ENCODE assay signal across 12 mouse cellular contexts in the genomic region with DNA sequence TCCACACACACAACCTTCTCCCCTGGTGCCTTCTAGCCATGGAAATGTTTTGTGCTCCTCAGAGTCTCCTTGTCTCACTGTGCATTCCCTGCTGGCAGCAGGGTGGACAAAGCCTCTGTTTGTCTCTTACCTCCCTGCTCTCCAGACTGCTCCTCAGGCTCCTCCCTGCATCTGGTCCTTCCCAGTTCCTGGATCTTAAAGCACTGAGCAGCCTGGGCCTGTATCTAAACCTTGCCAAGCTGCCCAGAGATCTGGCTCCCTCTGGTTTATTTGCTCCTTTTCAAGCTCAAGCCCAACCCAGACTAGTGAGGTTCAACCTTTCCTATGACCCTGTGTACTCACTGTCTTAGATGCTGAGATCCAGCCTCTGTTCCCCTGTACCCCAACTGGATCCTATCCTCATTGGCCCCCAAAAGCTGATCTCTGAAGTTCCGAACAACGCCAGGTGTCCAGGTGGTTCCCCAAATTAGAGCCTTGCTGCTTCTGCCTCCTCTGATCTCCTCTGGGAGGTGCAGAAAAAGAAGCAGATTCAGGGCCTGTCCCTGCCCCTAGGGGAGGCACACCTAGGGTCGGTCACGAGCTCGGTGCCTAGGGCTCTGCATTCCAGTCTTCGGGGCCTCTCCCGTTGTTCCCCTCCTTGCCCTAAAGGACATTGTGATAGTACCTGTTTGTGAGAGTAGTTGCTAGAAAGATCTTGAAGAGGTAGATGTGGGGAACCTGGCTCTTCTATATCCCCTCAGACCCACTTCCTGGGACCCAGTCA.
DNase-seq lines count a peak whose midpoint lies in the region; ATAC-seq lines count a peak whose summit lies in the region.
"Had no signal": no experiment of that assay in that cellular context is flagged by ENCODE, and none has a peak within 500 bp of the region (broad histone marks: within the 10 kb centered on the region; RNA-seq: fewer than 3 reads in every experiment).

No protein-coding gene starts in this region.

- H3K9ac ChIP-seq in heart, embryonic 15.5 days = 0 out of 2 replicates have a peak overlapping the region, but pooled peaks have one; percentile 15
- no peak overlapping the region for H3K9ac ChIP-seq in neural tube, embryonic 13.5 days
- H3K9ac ChIP-seq: lung, embryonic 15.5 days had no signal

- H3K4me3 ChIP-seq in heart, embryonic 15.5 days = no peak overlapping the region
- H3K4me3 ChIP-seq in neural tube, embryonic 13.5 days = no peak overlapping the region
- H3K4me3 ChIP-seq: lung, embryonic 15.5 days had no signal

- H3K4me1 ChIP-seq in heart, embryonic 15.5 days (replicated peaks) = peaks cover 94% of the 10 kb centered on the region
- peaks cover 99% of the 10 kb centered on the region for H3K4me1 ChIP-seq in neural tube, embryonic 13.5 days (replicated peaks)

- H3K27me3 ChIP-seq in heart, embryonic 15.5 days = no peaks in the 10 kb centered on the region
- H3K27me3 ChIP-seq in neural tube, embryonic 13.5 days = no peaks in the 10 kb centered on the region
- H3K27me3 ChIP-seq: lung, embryonic 15.5 days had no signal

- intact Hi-C loops in heart, postnatal 36 days (cut with DNase I) = no loop called here

- peak overlapping the region; percentile 95 for H3K27ac ChIP-seq in heart, embryonic 15.5 days
- H3K27ac ChIP-seq in neural tube, embryonic 13.5 days (replicated peaks) = peak overlapping the region; percentile 33; the same call in 1 of the 2 replicates
- H3K27ac ChIP-seq: lung, embryonic 15.5 days had no signal

- no peaks in the 10 kb centered on the region for H3K9me3 ChIP-seq in heart, embryonic 15.5 days (replicated peaks)
- no peaks in the 10 kb centered on the region for H3K9me3 ChIP-seq in neural tube, embryonic 13.5 days
- H3K9me3 ChIP-seq: lung, embryonic 15.5 days had no signal

- no peak for ATAC-seq in heart, embryonic 15.5 days (replicated peaks; ENCODE audit: insufficient number of reproducible peaks, insufficient read depth, low FRiP score, low read depth)
- no peak for ATAC-seq in neural tube, embryonic 13.5 days (ENCODE audit: low read depth)

- peak; percentile 64 for DNase-seq in cerebellum, adult 9-11 months
- DNase-seq in cerebellum, postnatal 36 days = no peak
- no peak for DNase-seq in heart, postnatal 36 days
- no peak for DNase-seq in neural tube, embryonic 10.5 days (ENCODE audit: extremely low spot score, low spot score)
- no peak for DNase-seq in lung, postnatal 4 days
- DNase-seq in lung, postnatal 36 days = no peak
- DNase-seq: B cell, adult 2 months; gastrocnemius, postnatal 14 days; kidney, adult 18-20 months had no signal

- H3K4me2 ChIP-seq in heart, embryonic 15.5 days = 0 out of 2 replicates have a peak overlapping the region, but pooled peaks have one; percentile 34
- no peak overlapping the region for H3K4me2 ChIP-seq in neural tube, embryonic 13.5 days
- H3K4me2 ChIP-seq: lung, embryonic 15.5 days had no signal

- H3K36me3 ChIP-seq in heart, embryonic 15.5 days = peaks cover 2% of the 10 kb centered on the region; the same call in 1 of the 2 replicates
- H3K36me3 ChIP-seq in neural tube, embryonic 13.5 days = peaks cover 16% of the 10 kb centered on the region

- 76% methylated on average over 7 of the region's 7 CpGs for WGBS in heart, embryonic 15.5 days
- WGBS in neural tube, embryonic 13.5 days = 88% methylated on average over 7 of the region's 7 CpGs
